Mouse (Mus musculus) monocyte, adult 2 months (primary cell): ENCODE measurements around the gene Igsf3.

Experiments
- DNase-seq, 2 experiments: peaks; one replicate each; pipeline ENCODE4 v3.0.0; 2022; ENCODE audit warnings: low spot score in 2 of 2, low read depth in 1 of 2

Gene Igsf3

GRCm38 (mm10) chr3:101499906-101500305 is 123.0 kb downstream of the Igsf3 start:
- DNase-seq: no peak

- DNase-seq: no peak
Observed at GRCm38 (mm10) chr3:101500393-101501051, 123.6 kb downstream of the Igsf3 start.

- DNase-seq: no peak
Observed at GRCm38 (mm10) chr3:101501611-101502010, 124.7 kb downstream of the Igsf3 start.

- DNase-seq: no peak
Observed at GRCm38 (mm10) chr3:101502086-101502760, 125.3 kb downstream of the Igsf3 start.

GRCm38 (mm10) chr3:101506179-101506578 is 129.3 kb downstream of the Igsf3 start:
- DNase-seq: no peak

- DNase-seq: no peak
Observed at GRCm38 (mm10) chr3:101506970-101507702, 130.3 kb downstream of the Igsf3 start.

GRCm38 (mm10) chr3:101507766-101508165 is 130.9 kb downstream of the Igsf3 start:
- no peak for DNase-seq

- DNase-seq: no peak
Observed at GRCm38 (mm10) chr3:101509707-101510544, 133.0 kb downstream of the Igsf3 start.

- DNase-seq: no peak
Observed at GRCm38 (mm10) chr3:101510632-101511031, 133.7 kb downstream of the Igsf3 start.
